Mouse (Mus musculus): ENCODE data around the gene Syt14.
A peak's percentile ranks its signal among the peaks of the same experiment; 100 is the strongest.

The Syt14 gene

GRCm38 (mm10) chr1:192987203-192987602 lies 48.4 kb downstream of the Syt14 start:
- DNase-seq (ENCODE audit: low spot score): no peak

GRCm38 (mm10) chr1:192986481-192986880 lies 49.1 kb downstream of the Syt14 start:
- no peak for DNase-seq (ENCODE audit: low spot score)

- no peak for DNase-seq (ENCODE audit: low spot score)
These were observed 51.2 kb downstream of the Syt14 start for GRCm38 (mm10) chr1:192984333-192984732.

GRCm38 (mm10) chr1:192981658-192982057 lies 53.9 kb downstream of the Syt14 start:
- peak; percentile 37 for DNase-seq (ENCODE audit: low spot score)

GRCm38 (mm10) chr1:192981120-192981519 lies 54.5 kb downstream of the Syt14 start:
- DNase-seq (ENCODE audit: low spot score): no peak

GRCm38 (mm10) chr1:192962323-192962722 lies 73.3 kb downstream of the Syt14 start:
- no peak for DNase-seq (ENCODE audit: low spot score)

GRCm38 (mm10) chr1:192947839-192948173 lies 87.8 kb downstream of the Syt14 start:
- no peak for DNase-seq (ENCODE audit: low spot score)

- no peak for DNase-seq (ENCODE audit: low spot score)
These were observed 88.3 kb downstream of the Syt14 start for GRCm38 (mm10) chr1:192947170-192947838.

GRCm38 (mm10) chr1:192939033-192939432 lies 96.5 kb downstream of the Syt14 start:
- no peak for DNase-seq (ENCODE audit: low spot score)

- no peak for DNase-seq (ENCODE audit: low spot score)
These were observed 97.6 kb downstream of the Syt14 start for GRCm38 (mm10) chr1:192937956-192938355.

- DNase-seq (ENCODE audit: low spot score): no peak
These were observed 103.8 kb downstream of the Syt14 start for GRCm38 (mm10) chr1:192931797-192932196.

- DNase-seq (ENCODE audit: low spot score): no peak
These were observed 123.4 kb downstream of the Syt14 start for GRCm38 (mm10) chr1:192912101-192912728.

- DNase-seq (ENCODE audit: low spot score): no peak
These were observed 134.1 kb downstream of the Syt14 start for GRCm38 (mm10) chr1:192901516-192901915.

- no peak for DNase-seq (ENCODE audit: low spot score)
These were observed 134.7 kb downstream of the Syt14 start for GRCm38 (mm10) chr1:192900913-192901312.

GRCm38 (mm10) chr1:192898742-192899141 lies 136.8 kb downstream of the Syt14 start:
- DNase-seq (ENCODE audit: low spot score): no peak

GRCm38 (mm10) chr1:192897218-192897617 lies 138.4 kb downstream of the Syt14 start:
- no peak for DNase-seq (ENCODE audit: low spot score)

GRCm38 (mm10) chr1:192896076-192896475 lies 139.5 kb downstream of the Syt14 start:
- DNase-seq (ENCODE audit: low spot score): no peak

GRCm38 (mm10) chr1:192890716-192891115 lies 144.9 kb downstream of the Syt14 start:
- no peak for DNase-seq (ENCODE audit: low spot score)

- no peak for DNase-seq (ENCODE audit: low spot score)
These were observed 152.8 kb downstream of the Syt14 start for GRCm38 (mm10) chr1:192882617-192883295.

- DNase-seq (ENCODE audit: low spot score): no peak
These were observed 155.4 kb downstream of the Syt14 start for GRCm38 (mm10) chr1:192880130-192880529.

GRCm38 (mm10) chr1:192879086-192879580 lies 156.4 kb downstream of the Syt14 start:
- DNase-seq (ENCODE audit: low spot score): no peak

GRCm38 (mm10) chr1:192872841-192873240 lies 162.7 kb downstream of the Syt14 start:
- no peak for DNase-seq (ENCODE audit: low spot score)

GRCm38 (mm10) chr1:192869761-192870160 lies 165.8 kb downstream of the Syt14 start:
- DNase-seq (ENCODE audit: low spot score): no peak
